Mouse (Mus musculus) frontal cortex, adult 2 months (tissue): ENCODE results near the gene Sstr3. TPM values are rescaled to one million over a fixed set of nuclear protein-coding genes. Genes with fewer than 3 reads are reported as not detected.

ENCODE experiments used
- DNase-seq, 2 experiments: peaks; one replicate each; pipeline ENCODE4 v3.0.0; 2022; ENCODE audit warnings: low spot score in 1 of 2; ENCODE audit errors: extremely low spot score in 1 of 2
- polyA plus RNA-seq: library from polyadenylated mRNA; depleted of rRNA; stranded (reverse); fragments of >200 nt; gene quantifications from 2 replicates; pipeline ENCODE4 v1.2.3, GENCODE M21; 2012; rRNA removed

Gene Sstr3
- polyA plus RNA-seq, 1 experiment, result 24.4 TPM

DNA sequence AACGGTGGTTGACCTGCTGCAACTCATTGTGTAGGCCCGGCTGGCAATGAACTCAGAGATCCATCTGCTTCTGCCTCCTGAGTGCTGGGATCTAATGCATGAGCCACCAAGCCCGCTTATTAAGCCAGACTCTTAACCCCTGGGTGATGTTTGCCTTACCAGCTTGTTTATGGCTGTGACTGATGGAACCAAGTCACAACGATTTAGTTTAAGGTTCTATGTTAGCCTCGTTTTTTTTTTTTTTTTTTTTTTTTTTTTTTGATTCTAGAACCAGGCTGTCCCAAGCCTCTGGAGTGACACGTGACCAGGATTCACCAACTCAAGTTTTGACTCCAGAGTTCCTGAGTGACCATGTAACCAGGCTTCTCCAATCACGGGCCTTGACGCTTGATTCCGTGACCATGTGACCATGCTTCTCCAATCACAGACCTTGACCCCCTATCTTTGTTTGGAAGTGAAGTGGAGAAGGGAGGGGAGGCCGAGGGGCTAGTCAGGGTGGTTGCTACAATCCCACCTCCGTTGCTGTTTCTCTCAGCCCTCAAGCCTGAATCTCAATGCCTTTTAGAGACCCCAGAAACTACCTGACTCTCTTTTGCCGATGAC, 35.1 kb downstream of the Sstr3 start:
- no peak for DNase-seq

DNA sequence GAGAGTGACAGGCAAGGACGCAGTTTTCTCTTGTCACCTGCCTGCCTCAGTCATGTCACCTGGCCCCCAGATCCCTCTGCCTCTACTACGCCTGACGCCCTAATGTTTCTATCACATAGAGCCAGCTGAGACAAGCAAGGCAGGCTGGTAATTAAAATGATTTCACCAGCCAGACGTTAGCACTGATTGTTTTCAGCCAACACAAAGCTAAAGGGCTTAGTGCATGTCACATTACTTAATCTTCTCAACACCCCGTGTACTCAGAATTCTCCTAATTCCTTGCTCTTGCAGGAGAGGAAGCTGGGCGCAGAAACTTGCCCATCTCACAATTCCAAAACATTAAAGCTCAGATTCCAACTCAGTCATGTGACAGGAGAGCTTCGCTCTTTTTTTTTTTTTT, 36.0 kb downstream of the Sstr3 start:
- DNase-seq, result no peak

DNA sequence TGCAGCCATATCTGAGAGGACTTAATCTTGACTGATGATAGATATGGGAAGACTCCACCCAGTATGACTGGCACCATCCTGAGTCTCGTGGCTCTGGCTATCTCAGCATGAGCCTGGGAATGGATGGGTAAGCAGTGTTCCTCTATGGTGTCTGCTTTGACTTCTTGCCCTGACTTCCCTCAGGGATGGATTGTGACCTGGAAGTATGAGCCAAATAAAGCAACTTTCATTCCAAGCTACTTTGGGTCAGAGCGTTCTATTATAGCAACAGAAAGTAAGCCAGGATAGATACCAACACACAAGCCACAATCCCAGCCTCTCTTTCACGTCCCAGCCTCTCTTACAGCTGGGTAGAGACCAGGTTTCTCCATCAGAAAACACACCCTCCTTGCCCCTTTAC, 38.9 kb downstream of the Sstr3 start:
- no peak for DNase-seq

DNA sequence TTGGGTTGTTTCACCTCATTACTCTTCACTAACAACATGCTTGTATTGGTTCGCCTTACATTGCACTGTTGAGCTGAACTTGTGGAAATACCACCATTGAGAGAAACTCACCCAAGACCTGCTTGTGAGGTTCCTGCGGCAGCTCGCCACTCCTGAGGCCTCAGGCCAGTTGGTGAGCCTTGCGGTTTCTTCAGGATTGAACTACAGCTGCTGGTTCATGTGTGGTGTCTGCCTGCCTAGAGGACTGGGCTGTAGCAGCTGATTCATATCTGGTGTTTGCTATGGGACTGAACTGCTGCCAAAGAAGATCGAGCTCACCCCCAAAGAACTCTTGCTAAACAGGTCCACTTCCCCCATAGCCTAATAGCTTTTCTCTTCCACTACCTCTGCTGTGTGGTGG, 39.7 kb downstream of the Sstr3 start:
- DNase-seq, result no peak

DNA sequence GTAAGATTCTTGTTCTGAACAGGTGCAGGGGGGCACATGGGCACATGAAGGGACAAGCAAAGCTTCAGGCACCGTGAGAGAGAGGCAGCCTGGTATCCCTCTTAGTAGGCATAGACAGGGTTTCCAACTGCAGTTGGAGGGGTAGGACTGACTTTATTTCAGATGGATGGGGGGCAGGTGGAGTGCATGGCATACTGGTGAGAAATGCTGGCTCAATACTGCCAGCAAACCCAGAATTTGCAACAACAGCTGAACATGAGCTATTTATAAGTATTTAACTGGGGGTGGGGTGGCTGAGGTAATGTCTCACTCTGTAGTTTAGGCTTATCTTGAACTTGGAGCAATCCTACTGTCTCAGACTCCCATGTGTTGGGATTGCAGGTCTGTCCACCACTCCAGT, 40.5 kb downstream of the Sstr3 start:
- DNase-seq, result no peak

DNA sequence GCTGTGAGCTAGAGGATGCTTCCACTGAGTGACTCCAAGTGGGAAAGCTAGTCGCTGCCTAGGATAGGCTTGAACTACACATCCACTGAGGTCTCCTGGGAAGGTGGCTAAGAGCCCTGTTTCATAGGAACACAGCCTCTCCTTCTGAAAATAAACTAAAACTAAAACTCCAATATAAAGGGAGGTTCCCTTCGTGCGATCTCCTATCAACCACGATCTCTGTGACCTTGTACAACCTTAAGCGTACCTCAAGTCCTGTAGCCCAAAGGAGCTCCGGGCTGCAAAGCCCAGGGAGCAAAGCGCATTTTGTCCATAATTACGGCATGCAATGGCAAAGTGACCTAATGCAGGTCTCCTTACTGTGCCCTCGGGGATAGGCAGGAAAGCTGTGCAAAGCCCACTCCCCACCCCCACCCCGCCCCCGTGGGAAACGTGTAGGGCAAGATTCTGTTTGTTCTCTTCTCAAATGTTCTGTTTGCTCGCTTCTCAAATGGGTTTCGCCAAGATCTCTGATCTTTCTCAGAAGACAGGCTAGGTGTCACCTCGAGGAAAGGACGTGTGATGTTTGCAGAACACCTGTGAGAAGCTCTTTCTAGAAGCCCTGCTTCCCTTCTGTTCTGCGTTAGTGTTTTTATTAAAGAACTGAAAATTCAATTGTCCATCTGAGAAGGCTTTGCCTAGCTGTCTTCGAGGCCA, 41.9 kb downstream of the Sstr3 start:
- DNase-seq, result no peak

DNA sequence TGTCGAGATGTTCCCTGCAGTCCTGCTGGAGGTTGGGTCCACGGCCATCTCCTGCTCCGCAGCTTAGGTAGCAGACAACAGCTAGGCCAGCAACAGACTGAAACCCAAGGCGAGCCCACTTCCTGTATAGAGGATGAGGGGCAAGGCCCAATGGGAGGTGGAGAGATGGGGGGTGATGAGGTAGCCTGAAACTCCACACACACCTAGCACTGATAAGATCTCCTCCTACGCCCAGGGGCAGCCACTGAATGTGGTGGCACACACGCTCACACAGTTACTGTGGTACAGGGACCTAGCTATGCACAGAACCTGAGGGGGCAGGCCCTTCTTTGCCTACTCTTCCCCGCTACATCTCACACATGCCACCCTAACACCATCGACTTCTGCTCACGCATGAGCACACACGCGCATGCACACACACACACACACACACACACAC, 49.5 kb downstream of the Sstr3 start, which contains the start of gene Il2rb:
TSS of gene Il2rb (minus strand) at position 304 of the 439 bp plus-strand sequence.
- no peak for DNase-seq

DNA sequence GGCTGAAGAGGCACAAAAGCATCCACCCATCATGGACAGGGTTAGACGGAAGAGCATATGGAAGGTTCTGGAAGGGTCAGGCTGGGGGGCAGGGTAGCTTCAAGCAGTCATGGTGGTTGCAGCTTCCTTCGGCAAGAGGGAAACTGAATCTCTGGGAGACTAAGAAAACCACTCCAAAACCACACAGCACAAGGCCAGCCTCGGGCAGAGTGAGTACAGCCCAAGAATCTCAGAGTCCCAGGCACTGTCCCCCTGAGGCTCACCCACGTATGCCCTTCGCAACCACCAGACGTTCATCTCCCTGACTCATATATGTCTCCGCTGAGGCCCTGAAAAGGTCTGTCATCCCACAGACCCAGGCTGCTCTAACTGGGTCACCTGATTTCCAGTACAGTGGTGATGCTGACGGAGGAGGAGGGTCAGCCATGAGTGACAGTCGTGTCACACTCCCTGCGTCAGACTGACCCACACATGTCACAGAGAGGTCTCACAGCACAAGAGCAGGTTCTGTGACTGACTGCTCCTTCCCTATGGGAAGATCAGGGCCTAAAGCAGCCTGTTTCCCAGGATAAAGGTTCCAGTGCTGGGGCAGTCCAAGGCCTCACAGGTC, 51.0 kb downstream of the Sstr3 start:
- DNase-seq, result no peak

DNA sequence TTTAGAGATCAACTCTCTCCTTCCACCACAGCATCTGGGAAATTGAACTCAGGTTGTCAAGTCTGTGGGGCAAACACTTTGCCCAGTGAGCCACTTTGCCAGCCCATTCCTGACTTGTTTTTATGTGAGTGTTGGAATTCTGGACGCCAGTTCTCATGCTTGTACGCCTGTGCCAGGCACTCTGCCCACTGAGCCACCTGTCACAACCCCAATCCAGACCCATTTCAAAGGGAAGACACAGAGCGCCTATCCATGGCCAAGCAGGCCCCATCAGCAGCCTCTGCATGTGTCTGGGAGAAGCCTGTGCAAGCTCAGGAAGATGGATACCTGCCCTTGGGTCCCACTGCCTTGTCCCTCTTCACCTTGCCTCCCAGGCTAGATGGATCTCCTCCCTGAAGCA, 53.2 kb downstream of the Sstr3 start:
- no peak for DNase-seq

DNA sequence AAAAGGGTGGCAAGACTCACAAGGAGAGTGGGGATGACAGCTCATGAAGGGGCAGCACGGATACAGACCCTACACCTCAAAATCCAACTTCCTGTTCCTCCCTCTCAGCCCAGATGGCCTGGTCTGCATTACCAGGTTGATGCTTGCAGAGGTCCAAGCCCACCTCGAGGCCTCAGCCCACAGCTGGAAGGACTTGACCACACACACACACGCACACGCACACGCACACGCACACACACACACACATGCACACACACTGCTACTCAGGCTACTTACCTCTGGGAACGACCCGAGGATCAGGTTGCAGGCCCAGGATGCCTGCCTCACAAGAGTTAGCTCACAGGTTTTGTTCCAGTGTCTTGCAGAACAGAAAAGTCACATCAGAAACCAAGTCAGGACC, 54.6 kb downstream of the Sstr3 start:
- DNase-seq, result no peak

DNA sequence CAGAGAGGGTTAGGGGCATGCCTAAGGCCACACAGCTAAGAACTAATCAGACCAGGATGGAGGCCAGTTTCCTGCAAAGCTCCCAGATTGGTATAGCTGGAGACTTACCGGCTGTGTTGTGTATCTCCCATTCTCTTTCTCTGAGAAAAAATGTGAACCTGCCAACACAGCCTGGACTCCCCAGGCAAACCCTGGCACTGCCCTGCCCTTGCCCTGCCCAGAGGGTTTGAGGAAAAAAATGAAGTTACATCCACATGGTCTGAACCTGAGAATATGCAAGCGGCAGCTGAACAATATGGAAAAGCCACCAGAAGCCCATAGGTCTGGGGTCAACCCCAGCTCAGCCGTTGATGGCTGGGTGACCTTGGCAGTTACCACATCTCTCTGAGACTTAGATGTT, 55.2 kb downstream of the Sstr3 start:
- DNase-seq, result no peak

DNA sequence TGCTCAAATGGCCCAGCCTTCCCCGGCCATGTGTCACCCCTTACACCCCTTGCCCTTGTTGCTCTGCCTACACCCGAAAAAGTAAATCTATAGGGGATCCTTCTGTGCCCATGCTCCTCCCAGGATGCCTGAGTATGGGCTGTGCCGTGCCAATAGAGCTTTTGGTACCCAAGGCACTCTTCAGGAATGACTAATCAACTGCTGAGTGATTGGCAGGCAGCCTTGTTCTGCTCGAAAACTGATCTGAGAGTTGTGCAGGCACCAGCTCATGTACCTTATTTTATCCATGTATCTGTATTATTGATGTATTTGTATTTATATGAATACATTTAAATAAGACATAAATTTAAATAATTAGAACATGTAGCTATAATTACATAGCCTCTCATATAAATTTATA, 57.4 kb downstream of the Sstr3 start:
- no peak for DNase-seq

Other genes with a start within 250 kb of the Sstr3 start
- 0.53 and 0.80 TPM in 2 replicates for gene Csf2rb2, start 239.0 kb downstream of the Sstr3 start, polyA plus RNA-seq
- gene Csf2rb, start 218.9 kb downstream of the Sstr3 start, polyA plus RNA-seq, result 1.2 and 1.7 TPM in 2 replicates
- gene Tex33, start 148.8 kb downstream of the Sstr3 start, polyA plus RNA-seq, result 0.12 TPM in 1 of 2 replicates, not detected in the other
- 69.7 and 75.1 TPM in 2 replicates for gene Tst, start 138.8 kb downstream of the Sstr3 start, polyA plus RNA-seq
- gene Mpst, start 138.3 kb downstream of the Sstr3 start, polyA plus RNA-seq, result 58.0 and 66.0 TPM in 2 replicates
- gene Kctd17, start 116.1 kb downstream of the Sstr3 start, polyA plus RNA-seq, result 380 and 463 TPM in 2 replicates
- 0.16 and 0.17 TPM in 2 replicates for gene Tmprss6, start 76.1 kb downstream of the Sstr3 start, polyA plus RNA-seq
- gene Il2rb, start 49.4 kb downstream of the Sstr3 start, polyA plus RNA-seq, result 0.18 and 0.29 TPM in 2 replicates
- gene C1qtnf6, start 13.3 kb downstream of the Sstr3 start, polyA plus RNA-seq, result 4.7 and 4.9 TPM in 2 replicates
- gene Rac2, start 28.1 kb upstream of the Sstr3 start, polyA plus RNA-seq, result 2.7 and 4.7 TPM in 2 replicates
- gene Cyth4, start 52.4 kb upstream of the Sstr3 start, polyA plus RNA-seq, result 14.7 and 16.9 TPM in 2 replicates
- 64.9 and 68.2 TPM in 2 replicates for gene Elfn2, start 174.1 kb upstream of the Sstr3 start, polyA plus RNA-seq
- gene Mfng, start 228.8 kb upstream of the Sstr3 start, polyA plus RNA-seq, result 7.0 and 7.2 TPM in 2 replicates